Mouse (Mus musculus): ENCODE results near the gene Ctnnal1. TPM values are rescaled to one million over a fixed set of nuclear protein-coding genes. Genes with fewer than 3 reads are reported as not detected.

Gene Ctnnal1
- 1 to 10 TPM; 2.0 to 2.7 TPM for total RNA-seq (2023)

GRCm38 (mm10) chr4:56865003-56865511, at the start of gene Ctnnal1:
Gene Ctnnal1 (minus strand): TSS chr4:56865188.

GRCm38 (mm10) chr4:56801907-56802668, 62.9 kb downstream of the Ctnnal1 start, which contains the start of the genes Elp1 and Fam206a:
Gene Elp1 (minus strand): TSS chr4:56802331.
Gene Fam206a (plus strand): TSS chr4:56802345.

Other genes starting within 250 kb of the Ctnnal1 start
- gene Gm26657, start 125.1 kb downstream of the Ctnnal1 start, total RNA-seq (2023) = not detected
- gene Actl7b, start 123.7 kb downstream of the Ctnnal1 start, total RNA-seq (2023) = 1 to 10 TPM in 1 of 2 experiments, under 1 TPM in 1; 0.94 to 1.3 TPM
- gene Actl7a, start 121.8 kb downstream of the Ctnnal1 start, total RNA-seq (2023) = not detected
- gene Elp1, start 62.9 kb downstream of the Ctnnal1 start, total RNA-seq (2023) = 10 to 100 TPM; 64.7 to 76.2 TPM
- gene Fam206a, start 62.8 kb downstream of the Ctnnal1 start, total RNA-seq (2023) = 1 to 10 TPM; 7.6 to 8.9 TPM
- gene Tmem245, start 82.2 kb upstream of the Ctnnal1 start, total RNA-seq (2023) = 10 to 100 TPM; 15.9 to 16.9 TPM
- not detected for gene Frrs1l, start 125.2 kb upstream of the Ctnnal1 start, total RNA-seq (2023)

Measured in neutrophil, adult 83 days (primary cell).